Mouse (Mus musculus) hindbrain, embryonic 15.5 days (tissue): ENCODE measurements at regions not wholly inside any gene's neighbourhood (a gene's known extent, or its start where the extent isn't known, plus 50 kb on each side); places are given as distances from the start of the nearest gene placed in this dataset.
"Not testable (repeated sequence)": the region's sequence is repeated elsewhere in the genome, so short reads cannot be mapped to it uniquely, and the experiment has no call there.

Experiments used
- ATAC-seq: fragments of 200-750 bp; cut with Nextera tagmentation; 2 replicates; pipeline ENCODE4 v1.8.0; 2017; ENCODE audit warnings: low read depth, moderate number of reproducible peaks, moderate TSS enrichment; ENCODE audit not compliant: low FRiP score
- H3K27ac ChIP-seq: fragments of 300-500 bp; sonication (generic); replicated peaks from 2 replicates; pipeline ENCODE4 v1.5.1; 2015; ENCODE audit warnings: mild to moderate bottlenecking, inconsistent platforms
- H3K27me3 ChIP-seq: fragments of 300-500 bp; sonication (generic); 2 replicates; pipeline ENCODE4 v1.6.1; 2015; ENCODE audit warnings: control low read depth, inconsistent platforms
- H3K36me3 ChIP-seq: fragments of 300-500 bp; sonication (generic); 2 replicates; pipeline ENCODE4 v1.6.1; 2015; ENCODE audit warnings: control low read depth, inconsistent platforms
- H3K4me1 ChIP-seq: fragments of 300-500 bp; sonication (generic); replicated peaks from 2 replicates; pipeline ENCODE4 v1.6.1; 2015; ENCODE audit warnings: control low read depth, inconsistent platforms
- H3K4me2 ChIP-seq: fragments of 300-500 bp; sonication (generic); 2 replicates; pipeline ENCODE4 v1.6.1; 2015; ENCODE audit warnings: moderate library complexity, mild to moderate bottlenecking, inconsistent platforms
- H3K4me3 ChIP-seq: fragments of 300-500 bp; sonication (generic); 2 replicates; pipeline ENCODE4 v1.5.1; 2015; ENCODE audit warnings: mild to moderate bottlenecking, inconsistent platforms
- H3K9ac ChIP-seq: fragments of 300-500 bp; sonication (generic); 2 replicates; pipeline ENCODE4 v1.6.1; 2015; ENCODE audit warnings: inconsistent platforms
- H3K9me3 ChIP-seq: fragments of 300-500 bp; sonication (generic); 2 replicates; pipeline ENCODE4 v1.6.1; 2016; ENCODE audit warnings: control low read depth, inconsistent platforms
- WGBS: fragments of 180-500 bp; shearing (Covaris S2); methylation state at CpG from one replicate; pipeline ENCODE4 v1.1.7; 2015; 5-methylcytosine and 5-hydroxymethylcytosine counted together

GRCm38 (mm10) chr11:42903459-42904012, 132.0 kb upstream of the Gm9972 start:
- no peak for ATAC-seq
- no peak overlapping the region for H3K4me2 ChIP-seq
- H3K9ac ChIP-seq: no peak overlapping the region
- no peak overlapping the region for H3K27ac ChIP-seq
- H3K36me3 ChIP-seq: no peaks in the 10 kb centered on the region
- no peaks in the 10 kb centered on the region for H3K27me3 ChIP-seq
- WGBS: 68% methylated on average over 5 of the region's 5 CpGs
- H3K9me3 ChIP-seq: no peaks in the 10 kb centered on the region
- no peak overlapping the region for H3K4me3 ChIP-seq
- H3K4me1 ChIP-seq: no peaks in the 10 kb centered on the region

DNA sequence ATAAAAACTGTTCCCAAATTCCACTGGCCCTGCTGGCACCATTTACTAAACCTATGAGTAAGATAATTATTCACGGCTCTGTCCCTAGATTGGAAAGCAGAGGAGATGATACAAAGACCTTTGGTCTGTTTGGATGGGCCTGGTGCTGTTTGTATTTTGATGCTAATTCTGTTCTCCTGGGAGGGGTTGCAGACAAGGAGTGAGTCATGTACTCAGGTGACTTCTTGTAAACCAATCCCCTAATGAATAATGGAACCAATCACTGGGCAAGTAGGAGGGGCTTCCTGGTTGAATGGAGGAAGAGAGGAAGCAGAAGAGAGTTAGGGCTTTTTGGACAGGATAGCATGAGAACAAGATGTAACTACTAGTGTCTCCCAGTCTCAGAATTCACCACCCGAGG, 130.0 kb upstream of the Gm9972 start:
- no peaks in the 10 kb centered on the region for H3K4me1 ChIP-seq
- H3K9me3 ChIP-seq: no peaks in the 10 kb centered on the region
- no peaks in the 10 kb centered on the region for H3K36me3 ChIP-seq
- ATAC-seq: no peak
- no peak overlapping the region for H3K4me3 ChIP-seq
- no peak overlapping the region for H3K4me2 ChIP-seq
- no peak overlapping the region for H3K27ac ChIP-seq
- WGBS: 81% methylated on average over 2 of the region's 2 CpGs
- H3K9ac ChIP-seq: no peak overlapping the region
- no peaks in the 10 kb centered on the region for H3K27me3 ChIP-seq

DNA sequence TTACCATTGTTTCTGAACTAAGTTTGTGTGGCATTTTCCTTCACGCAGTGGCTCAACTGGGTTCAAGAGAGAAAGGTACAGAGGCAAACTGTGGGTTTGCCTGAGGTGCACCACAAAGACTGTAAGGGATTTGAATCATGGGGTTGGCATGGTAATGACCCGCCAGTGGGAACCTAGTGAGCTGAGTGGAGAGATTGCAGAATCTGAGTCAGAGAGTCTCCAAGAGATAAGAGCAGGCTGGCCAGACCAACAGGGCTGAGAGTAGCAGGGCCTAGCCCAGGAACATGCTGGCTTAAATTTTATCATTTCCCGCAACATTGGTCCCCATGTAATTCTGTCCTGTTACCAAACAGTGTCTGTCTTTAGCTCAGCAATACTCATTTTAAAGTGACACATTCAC, 129.5 kb upstream of the Gm9972 start:
- H3K27me3 ChIP-seq: no peaks in the 10 kb centered on the region
- no peak for ATAC-seq
- 93% methylated on average over 3 of the region's 3 CpGs for WGBS
- H3K9me3 ChIP-seq: no peaks in the 10 kb centered on the region
- H3K4me1 ChIP-seq: no peaks in the 10 kb centered on the region
- H3K9ac ChIP-seq: no peak overlapping the region
- H3K27ac ChIP-seq: no peak overlapping the region
- H3K4me2 ChIP-seq: no peak overlapping the region
- no peaks in the 10 kb centered on the region for H3K36me3 ChIP-seq
- H3K4me3 ChIP-seq: no peak overlapping the region

GRCm38 (mm10) chr11:42916421-42917181, 118.9 kb upstream of the Gm9972 start:
- no peak overlapping the region for H3K4me2 ChIP-seq
- H3K9ac ChIP-seq: no peak overlapping the region
- 82% methylated on average over 2 of the region's 2 CpGs for WGBS
- ATAC-seq: no peak
- H3K36me3 ChIP-seq: no peaks in the 10 kb centered on the region
- H3K27ac ChIP-seq: no peak overlapping the region
- no peaks in the 10 kb centered on the region for H3K27me3 ChIP-seq
- no peaks in the 10 kb centered on the region for H3K9me3 ChIP-seq
- H3K4me3 ChIP-seq: no peak overlapping the region
- no peaks in the 10 kb centered on the region for H3K4me1 ChIP-seq

- H3K27me3 ChIP-seq: no peaks in the 10 kb centered on the region
- no peaks in the 10 kb centered on the region for H3K36me3 ChIP-seq
- 98% methylated on average over 1 of the region's 1 CpGs for WGBS
- H3K4me3 ChIP-seq: no peak overlapping the region
- no peaks in the 10 kb centered on the region for H3K9me3 ChIP-seq
- H3K4me1 ChIP-seq: no peaks in the 10 kb centered on the region
- H3K9ac ChIP-seq: no peak overlapping the region
- no peak overlapping the region for H3K4me2 ChIP-seq
- ATAC-seq: no peak
- H3K27ac ChIP-seq: no peak overlapping the region
Measured at GRCm38 (mm10) chr11:42919221-42919620, 116.3 kb upstream of the Gm9972 start.

DNA sequence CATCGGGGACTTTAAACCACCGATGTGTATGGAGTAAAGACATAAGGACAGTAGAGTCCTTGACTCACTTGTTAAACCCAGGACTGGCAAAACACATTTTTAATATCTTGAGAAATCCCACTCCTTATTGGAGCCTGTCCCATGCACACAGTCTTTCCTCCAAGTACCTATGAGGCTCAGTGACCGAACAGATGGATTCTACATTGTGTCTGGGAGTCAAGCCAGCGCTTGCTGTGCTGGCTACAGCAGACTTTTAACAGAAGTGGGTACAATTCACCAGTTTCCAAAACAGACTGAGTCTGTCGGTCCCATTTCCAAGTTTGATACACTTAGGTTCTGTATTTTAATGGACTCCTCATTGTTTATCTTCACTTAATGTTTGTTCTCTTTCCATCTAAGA, 108.4 kb upstream of the Gm9972 start:
- no peak overlapping the region for H3K9ac ChIP-seq
- H3K4me2 ChIP-seq: no peak overlapping the region
- no peak overlapping the region for H3K27ac ChIP-seq
- no peaks in the 10 kb centered on the region for H3K27me3 ChIP-seq
- no peaks in the 10 kb centered on the region for H3K36me3 ChIP-seq
- ATAC-seq: peak; percentile 68; the same call in 1 of the 2 replicates
- H3K9me3 ChIP-seq: no peaks in the 10 kb centered on the region
- no peaks in the 10 kb centered on the region for H3K4me1 ChIP-seq
- 78% methylated on average over 5 of the region's 5 CpGs for WGBS
- no peak overlapping the region for H3K4me3 ChIP-seq

DNA sequence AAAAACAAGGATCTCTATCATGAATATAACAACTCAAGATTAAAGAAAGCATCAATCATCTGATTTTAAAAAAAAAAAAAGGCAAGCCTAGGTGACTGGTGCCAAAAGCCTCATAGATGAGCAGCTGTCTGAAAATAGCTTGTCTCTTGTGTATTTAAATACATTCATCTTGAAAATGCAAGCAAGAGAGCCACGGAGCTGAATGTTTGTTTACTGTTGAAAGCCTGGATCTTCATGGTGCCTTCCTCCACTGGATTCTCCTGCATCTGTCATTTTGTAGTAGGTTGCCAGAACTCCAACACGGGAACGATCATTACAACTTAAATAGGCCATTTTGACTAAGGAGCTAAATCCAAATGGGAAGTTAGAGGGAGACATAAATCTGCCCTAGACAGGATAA, 106.6 kb upstream of the Gm9972 start:
- Histone ChIP-seq H3K36me3 (no peaks in the 10 kb centered on the region), H3K4me3 (no peak overlapping the region), H3K27me3 (no peaks in the 10 kb centered on the region), H3K9ac (no peak overlapping the region), H3K27ac (no peak overlapping the region), H3K4me2 (no peak overlapping the region), H3K4me1 (no peaks in the 10 kb centered on the region), H3K9me3 (no peaks in the 10 kb centered on the region)
- 53% methylated on average over 3 of the region's 3 CpGs for WGBS
- ATAC-seq: no peak

- not testable (repeated sequence) for H3K4me2 ChIP-seq, H3K27me3 ChIP-seq, H3K27ac ChIP-seq, H3K4me3 ChIP-seq, ATAC-seq, H3K9ac ChIP-seq, H3K9me3 ChIP-seq, H3K36me3 ChIP-seq, H3K4me1 ChIP-seq
- 91% methylated on average over 4 of the region's 4 CpGs for WGBS
Measured at GRCm38 (mm10) chr11:42939271-42939670, 96.3 kb upstream of the Gm9972 start.

DNA sequence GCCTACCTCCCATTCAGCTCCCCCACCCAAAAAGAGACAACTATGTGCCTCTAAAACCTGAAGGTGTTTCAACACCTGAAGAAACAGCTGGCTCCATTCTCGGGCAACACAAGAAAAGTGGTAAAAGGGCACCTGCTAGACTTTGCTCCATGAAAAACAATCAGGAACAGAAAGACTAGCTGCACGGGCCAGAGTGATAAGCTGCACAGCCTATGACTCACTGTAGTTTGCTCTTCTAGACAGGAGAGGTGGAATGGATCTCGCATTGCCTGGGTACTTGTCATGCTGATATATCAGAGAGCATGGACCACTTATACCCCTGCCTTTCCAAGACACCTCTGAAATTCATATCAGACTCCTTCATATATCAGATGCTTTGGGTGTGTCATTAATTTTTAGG, 94.0 kb upstream of the Gm9972 start:
- H3K27ac ChIP-seq: no peak overlapping the region
- H3K36me3 ChIP-seq: no peaks in the 10 kb centered on the region
- H3K9me3 ChIP-seq: no peaks in the 10 kb centered on the region
- WGBS: 89% methylated on average over 3 of the region's 3 CpGs
- no peak for ATAC-seq
- H3K4me1 ChIP-seq: no peaks in the 10 kb centered on the region
- H3K27me3 ChIP-seq: no peaks in the 10 kb centered on the region
- H3K4me3 ChIP-seq: no peak overlapping the region
- H3K4me2 ChIP-seq: no peak overlapping the region
- H3K9ac ChIP-seq: no peak overlapping the region

DNA sequence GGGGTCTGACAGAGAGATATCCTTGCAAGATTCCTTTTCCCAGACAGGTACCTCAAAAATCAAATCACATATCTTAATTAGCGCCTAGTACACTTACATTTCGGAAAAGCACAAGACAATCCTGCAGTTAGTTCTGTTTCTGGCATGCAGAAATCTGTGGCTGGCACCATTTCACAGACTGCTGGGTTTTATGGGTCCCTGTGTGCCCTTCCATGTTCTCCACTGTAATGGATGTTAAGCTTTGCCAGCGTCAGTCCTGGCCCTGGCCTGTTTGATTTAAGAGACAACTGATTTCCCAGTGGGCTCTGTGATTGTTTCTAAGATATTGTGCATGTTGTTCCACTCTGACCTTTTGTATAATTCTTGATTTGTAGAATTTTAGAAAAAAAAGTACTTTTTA, 93.3 kb upstream of the Gm9972 start:
- Histone ChIP-seq H3K4me1 (no peaks in the 10 kb centered on the region), H3K4me3 (no peak overlapping the region), H3K36me3 (no peaks in the 10 kb centered on the region), H3K9ac (no peak overlapping the region), H3K27ac (no peak overlapping the region), H3K4me2 (no peak overlapping the region), H3K9me3 (no peaks in the 10 kb centered on the region), H3K27me3 (no peaks in the 10 kb centered on the region)
- no peak for ATAC-seq
- WGBS: 70% methylated on average over 3 of the region's 3 CpGs

DNA sequence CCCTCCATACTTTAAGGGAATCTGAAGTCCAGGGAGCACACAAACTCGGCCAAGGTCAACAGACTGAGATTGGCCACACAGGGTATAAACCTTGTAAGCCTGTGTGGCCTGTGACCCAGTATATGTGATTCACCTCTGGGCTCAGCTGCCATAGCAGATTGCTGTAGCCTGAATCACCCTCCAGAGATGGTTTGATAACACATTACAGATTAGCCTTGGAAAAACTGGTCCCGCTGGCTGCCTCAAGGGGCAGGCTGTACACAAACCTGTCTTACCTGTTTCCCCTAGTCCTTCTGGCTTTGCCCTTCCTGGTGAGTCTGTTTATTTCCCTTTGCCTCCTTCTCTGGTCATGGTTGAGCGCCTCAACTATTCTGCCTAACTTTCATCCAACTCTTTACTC, 91.0 kb upstream of the Gm9972 start:
- Histone ChIP-seq H3K4me1 (no peaks in the 10 kb centered on the region), H3K27me3 (no peaks in the 10 kb centered on the region), H3K9ac (no peak overlapping the region), H3K4me2 (no peak overlapping the region), H3K36me3 (no peaks in the 10 kb centered on the region), H3K9me3 (no peaks in the 10 kb centered on the region), H3K27ac (no peak overlapping the region), H3K4me3 (no peak overlapping the region)
- ATAC-seq: no peak
- WGBS: 85% methylated on average over 3 of the region's 3 CpGs

DNA sequence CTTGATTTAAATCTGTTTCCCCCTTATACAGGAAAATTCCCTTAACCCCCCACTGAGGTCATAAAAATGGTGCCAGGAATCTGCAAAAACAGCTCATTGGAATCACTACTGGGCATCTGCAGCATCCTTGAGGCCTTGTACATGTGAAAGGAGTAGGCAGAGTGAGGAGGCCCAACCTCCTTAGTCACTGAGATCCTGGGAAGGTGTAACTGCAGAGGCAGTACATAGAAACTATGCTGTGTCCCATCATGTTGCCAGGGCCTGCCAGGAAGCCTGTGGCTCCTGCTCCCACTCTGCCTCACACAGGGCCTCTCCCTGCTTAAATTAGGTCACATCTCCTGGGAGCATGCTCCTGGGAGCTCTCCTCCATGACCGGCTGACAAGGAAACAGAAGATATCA, 85.7 kb upstream of the Gm9972 start:
- no peak overlapping the region for H3K9ac ChIP-seq
- no peak overlapping the region for H3K27ac ChIP-seq
- no peaks in the 10 kb centered on the region for H3K9me3 ChIP-seq
- no peaks in the 10 kb centered on the region for H3K36me3 ChIP-seq
- no peak for ATAC-seq
- no peaks in the 10 kb centered on the region for H3K27me3 ChIP-seq
- H3K4me3 ChIP-seq: no peak overlapping the region
- 85% methylated on average over 1 of the region's 1 CpGs for WGBS
- H3K4me2 ChIP-seq: no peak overlapping the region
- no peaks in the 10 kb centered on the region for H3K4me1 ChIP-seq

DNA sequence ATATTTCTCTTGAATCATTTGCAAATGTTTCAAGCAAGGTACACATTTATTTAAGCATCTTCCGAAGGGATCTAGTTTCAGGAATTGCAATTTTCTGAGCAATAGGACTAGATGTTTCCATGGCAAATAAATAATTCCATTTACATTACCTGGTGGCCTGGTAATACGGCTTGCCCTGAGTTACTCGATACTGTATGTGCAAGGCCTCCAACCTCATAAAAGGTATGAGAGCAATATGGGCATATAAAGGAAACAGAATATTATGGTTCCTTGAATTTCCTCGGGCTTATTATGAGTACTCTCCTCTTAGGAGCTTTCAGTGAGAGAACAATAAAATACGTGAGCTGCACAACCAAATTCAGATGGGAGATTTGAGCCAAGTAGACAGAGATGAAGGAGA, 81.4 kb upstream of the Gm9972 start:
- Histone ChIP-seq H3K4me2 (no peak overlapping the region), H3K9me3 (no peaks in the 10 kb centered on the region), H3K4me1 (no peaks in the 10 kb centered on the region), H3K27ac (no peak overlapping the region), H3K9ac (no peak overlapping the region), H3K36me3 (no peaks in the 10 kb centered on the region), H3K4me3 (no peak overlapping the region), H3K27me3 (no peaks in the 10 kb centered on the region)
- 73% methylated on average over 5 of the region's 5 CpGs for WGBS
- ATAC-seq: no peak
